Mouse (Mus musculus): ENCODE data around the gene Syf2.
"Not testable (repeated sequence)": the region's sequence is repeated elsewhere in the genome, so short reads cannot be mapped to it uniquely, and the experiment has no call there.

Syf2 gene

GRCm38 (mm10) chr4:134930684-134931481 lies at the start of gene Syf2:
Gene Syf2, plus strand, starts transcription at chr4:134930898.
- peak; percentile 80 for DNase-seq (ENCODE audit: low spot score)

GRCm38 (mm10) chr4:134883266-134883665 lies 47.4 kb upstream of the Syf2 start:
- DNase-seq (ENCODE audit: low spot score): no peak

DNA sequence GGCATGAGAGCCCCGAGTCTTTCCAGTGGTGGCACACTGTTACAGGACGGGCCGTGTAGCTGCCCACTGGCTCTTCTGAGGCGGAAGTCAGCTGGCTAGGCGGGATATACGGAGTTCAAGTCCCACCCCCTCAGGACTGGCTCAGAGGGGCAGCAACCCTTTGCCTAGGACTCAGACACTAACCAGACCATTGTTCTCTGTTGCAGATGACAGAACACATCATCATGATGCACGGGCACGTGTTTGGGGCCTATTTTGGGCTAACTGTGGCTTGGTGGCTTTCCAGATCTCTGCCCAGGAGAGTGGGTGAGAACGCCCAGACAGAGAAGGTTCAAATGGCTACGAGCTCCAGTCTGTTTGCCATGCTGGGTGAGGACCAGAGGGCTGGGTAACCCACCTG lies 46.9 kb upstream of the Syf2 start:
- DNase-seq (ENCODE audit: low spot score): no peak

DNA sequence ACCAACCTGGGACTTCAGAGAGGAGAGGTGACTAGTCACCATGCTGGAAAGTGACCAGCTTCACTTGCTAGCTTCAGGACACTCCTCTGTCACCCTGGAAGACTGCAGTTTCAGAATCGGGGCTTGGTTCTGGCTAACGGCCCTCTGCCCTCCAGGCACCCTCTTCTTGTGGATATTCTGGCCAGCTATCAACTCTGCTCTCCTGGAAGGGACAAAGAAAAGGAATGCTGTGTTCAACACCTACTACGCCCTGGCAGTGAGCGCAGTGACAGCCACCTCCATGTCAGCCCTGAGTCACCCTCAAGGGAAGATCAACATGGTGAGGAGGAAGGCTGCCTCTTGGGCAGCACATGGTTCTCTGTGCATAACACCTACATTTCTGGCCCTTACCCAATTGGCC lies 46.3 kb upstream of the Syf2 start:
- DNase-seq (ENCODE audit: low spot score): no peak

GRCm38 (mm10) chr4:134892096-134892495 lies 38.6 kb upstream of the Syf2 start:
- no peak for DNase-seq (ENCODE audit: low spot score)

GRCm38 (mm10) chr4:134897256-134897655 lies 33.4 kb upstream of the Syf2 start:
- no peak for DNase-seq (ENCODE audit: low spot score)

DNA sequence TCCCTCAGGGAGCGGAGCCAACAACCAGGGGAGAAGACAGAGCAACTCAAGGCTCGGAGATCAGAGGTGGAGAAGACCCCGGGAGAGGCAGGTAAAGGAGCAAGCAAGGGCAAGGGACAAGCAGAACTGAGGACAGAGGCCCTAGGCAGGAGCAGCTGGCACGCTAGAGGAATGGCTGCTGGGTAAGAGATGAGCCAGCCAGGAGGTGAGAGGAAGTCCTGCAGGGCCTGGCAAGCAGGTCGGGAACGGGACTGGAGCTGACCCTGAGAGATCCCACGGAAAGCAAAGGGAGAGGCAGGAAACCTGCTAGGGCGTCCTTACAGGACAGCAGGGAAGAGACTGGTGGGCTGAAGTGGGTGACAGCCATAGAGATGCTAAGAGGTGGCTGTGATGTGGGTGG lies 29.6 kb upstream of the Syf2 start:
- DNase-seq (ENCODE audit: low spot score): no peak

- no peak for DNase-seq (ENCODE audit: low spot score)
Observed at GRCm38 (mm10) chr4:134903046-134903445, 27.7 kb upstream of the Syf2 start.

DNA sequence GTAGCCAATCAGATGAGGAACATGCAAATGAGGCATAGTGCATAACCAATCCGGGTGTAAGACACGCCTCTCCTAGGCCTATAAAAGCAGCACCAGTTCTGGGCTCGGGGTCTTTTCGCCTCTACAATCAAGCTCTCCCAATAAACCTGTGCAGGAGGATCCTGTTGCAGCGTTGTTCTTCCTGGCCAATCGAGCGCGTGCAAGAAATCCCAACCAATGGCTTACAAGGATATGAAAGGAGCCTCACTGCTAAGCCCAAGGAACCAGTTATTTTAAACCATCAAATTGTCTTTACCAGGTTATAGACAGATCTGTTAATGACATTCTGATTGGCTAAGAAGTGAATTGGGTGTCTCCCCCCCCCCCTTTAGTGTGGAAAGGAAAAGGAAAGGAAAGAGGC lies 19.3 kb upstream of the Syf2 start:
- DNase-seq (ENCODE audit: low spot score): not testable (repeated sequence)

DNA sequence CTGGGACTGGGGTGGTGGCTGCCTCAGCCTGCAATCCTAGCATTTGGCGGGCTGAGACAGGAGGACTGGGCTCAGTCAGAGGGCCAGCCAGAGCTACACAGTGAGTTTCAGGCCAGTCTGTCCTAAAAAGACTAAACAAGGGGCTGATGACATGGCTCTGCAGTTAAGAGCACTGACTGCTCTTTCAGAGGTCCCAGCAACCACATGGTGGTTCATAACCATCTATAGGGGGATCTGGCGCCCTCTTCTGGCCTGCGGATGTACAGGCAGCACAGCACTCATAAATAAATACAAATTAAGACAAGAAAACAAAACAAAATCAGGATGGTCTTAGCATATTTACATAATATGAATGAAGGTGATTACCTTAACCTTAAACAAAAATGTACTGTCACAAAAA lies 17.3 kb upstream of the Syf2 start:
- no peak for DNase-seq (ENCODE audit: low spot score)

- DNase-seq (ENCODE audit: low spot score): no peak
Observed at GRCm38 (mm10) chr4:134914122-134914863, 16.4 kb upstream of the Syf2 start.

- DNase-seq (ENCODE audit: low spot score): peak; percentile 71
Observed at GRCm38 (mm10) chr4:134914864-134915209, 15.9 kb upstream of the Syf2 start, which contains the start of gene Tmem50a. Gene Tmem50a, minus strand, starts transcription at chr4:134915024.

- DNase-seq (ENCODE audit: low spot score): no peak
Observed at GRCm38 (mm10) chr4:134915223-134916050, 15.3 kb upstream of the Syf2 start.

DNA sequence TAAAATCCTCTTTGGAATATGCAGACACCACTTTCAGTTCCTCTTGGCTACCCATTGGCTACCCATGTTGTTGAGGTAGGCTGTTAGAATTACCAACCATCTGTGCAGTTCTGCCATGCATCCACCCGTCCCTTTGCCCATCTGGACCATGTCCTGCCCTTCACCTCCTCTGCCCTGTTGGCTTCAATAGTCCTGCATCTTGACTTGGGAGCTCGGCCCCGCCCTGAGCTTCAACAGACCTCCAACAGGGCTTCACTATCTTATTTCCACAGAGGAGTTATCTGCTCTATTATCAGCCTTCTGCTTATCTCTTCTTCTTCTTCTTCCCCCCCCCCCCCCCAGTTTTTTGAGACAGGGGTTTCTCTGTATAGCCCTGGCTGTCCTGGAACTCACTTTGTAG lies 13.5 kb upstream of the Syf2 start:
- DNase-seq (ENCODE audit: low spot score): no peak

GRCm38 (mm10) chr4:134918381-134918780 lies 12.3 kb upstream of the Syf2 start:
- DNase-seq (ENCODE audit: low spot score): no peak

- no peak for DNase-seq (ENCODE audit: low spot score)
Observed at GRCm38 (mm10) chr4:134919733-134920540, 10.8 kb upstream of the Syf2 start.

GRCm38 (mm10) chr4:134920631-134921030 lies 10.1 kb upstream of the Syf2 start:
- DNase-seq (ENCODE audit: low spot score): no peak

DNA sequence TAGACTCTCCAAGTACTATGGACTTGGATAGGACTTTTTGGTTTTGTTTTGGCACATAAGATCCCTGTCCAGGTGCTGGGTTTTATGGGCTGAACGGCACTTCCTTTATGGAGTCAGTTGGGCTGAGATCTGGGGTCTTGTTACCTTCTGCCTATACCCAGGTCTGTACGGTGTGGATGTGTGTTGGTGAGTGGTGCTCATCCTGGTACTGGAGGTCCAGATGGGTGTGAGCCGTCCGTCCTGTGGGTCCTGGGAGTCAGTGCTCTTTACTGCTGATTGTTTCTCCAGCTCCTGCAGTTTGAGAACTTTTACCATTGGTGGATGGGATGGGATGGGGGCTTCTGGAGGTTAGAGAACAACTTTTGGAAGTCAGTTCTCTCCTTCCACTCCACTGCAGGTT lies 9.0 kb upstream of the Syf2 start:
- DNase-seq (ENCODE audit: low spot score): no peak

- DNase-seq (ENCODE audit: low spot score): no peak
Observed at GRCm38 (mm10) chr4:134922111-134922924, 8.4 kb upstream of the Syf2 start.

DNA sequence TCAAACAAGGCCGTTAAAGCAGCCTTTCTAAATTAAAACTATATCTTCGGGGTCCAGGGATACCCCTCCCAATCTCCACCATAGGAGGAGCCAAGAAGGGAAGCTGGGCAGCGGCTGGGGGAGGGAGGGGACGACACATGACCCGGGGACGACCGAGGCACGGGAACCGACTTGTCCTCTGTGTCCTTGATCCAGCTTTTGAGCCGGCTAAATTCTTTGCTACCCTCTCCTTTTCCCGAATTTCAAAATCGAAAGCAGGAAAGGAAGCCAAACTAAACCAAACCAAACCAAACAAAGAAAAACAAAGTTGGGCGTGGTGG lies 7.8 kb upstream of the Syf2 start:
- no peak for DNase-seq (ENCODE audit: low spot score)
